Mouse (Mus musculus): ENCODE measurements around the gene Prokr2.

GRCm38 (mm10) chr2:132309398-132309930 is 75.8 kb downstream of the Prokr2 start:
- TF ChIP-seq POLR2A (IDR thresholded peaks at IDR 0.05; ENCODE audit: borderline replicate concordance, extremely low read depth, low read depth, low read length) (no peak), CTCF (IDR thresholded peaks at IDR 0.05; ENCODE audit: insufficient read depth, low read length) (no peak)

Measured in lung, adult 2 months (tissue).